Mouse (Mus musculus): ENCODE results near the gene Axdnd1.
"Not testable (repeated sequence)": the region's sequence is repeated elsewhere in the genome, so short reads cannot be mapped to it uniquely, and the experiment has no call there.

The Axdnd1 gene

DNA sequence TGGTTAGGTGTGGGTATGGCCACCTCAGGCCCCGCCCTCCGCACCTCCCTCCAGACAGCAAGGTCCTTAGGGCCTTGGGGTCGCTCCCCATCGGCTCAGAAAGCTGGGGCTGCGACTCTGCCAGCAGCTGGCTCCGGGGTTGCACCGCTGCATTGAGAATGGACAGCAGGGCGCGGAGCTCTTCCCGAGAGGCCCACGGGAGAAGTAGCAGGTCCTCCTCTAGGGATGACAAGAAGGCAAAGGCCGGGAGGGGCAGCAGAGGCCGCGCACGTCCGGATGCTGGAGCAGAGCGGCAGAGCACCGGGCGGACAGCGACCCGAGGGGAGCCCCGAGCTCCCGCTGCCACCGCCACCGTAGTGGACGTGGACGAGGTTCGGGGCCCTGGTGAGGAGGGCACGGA is 110.3 kb downstream of the Axdnd1 start, which contains the start of gene Nphs2:
Gene Nphs2 (plus strand): TSS at position 98 of the 400 bp plus-strand sequence.
- no peak for DNase-seq

DNA sequence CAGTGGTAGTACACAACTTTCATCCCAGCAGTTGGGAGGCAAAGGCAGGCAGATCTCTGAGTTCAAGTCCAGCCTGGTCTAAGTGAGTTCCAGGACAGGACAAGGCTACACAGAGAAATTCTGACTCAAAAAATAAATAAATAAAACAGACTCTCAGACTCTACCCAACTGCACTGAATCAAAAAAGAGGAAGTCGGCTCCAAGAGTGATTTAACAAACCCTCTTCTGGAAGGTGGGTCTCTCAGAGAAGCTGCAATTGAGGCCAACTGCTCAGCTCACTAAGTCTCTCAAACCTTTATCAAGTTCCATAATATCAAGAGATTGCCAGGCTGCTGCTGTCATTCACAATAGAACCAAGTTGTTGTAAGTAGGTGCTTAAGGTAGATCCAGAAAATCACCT is 112.4 kb downstream of the Axdnd1 start:
- DNase-seq = no peak

DNA sequence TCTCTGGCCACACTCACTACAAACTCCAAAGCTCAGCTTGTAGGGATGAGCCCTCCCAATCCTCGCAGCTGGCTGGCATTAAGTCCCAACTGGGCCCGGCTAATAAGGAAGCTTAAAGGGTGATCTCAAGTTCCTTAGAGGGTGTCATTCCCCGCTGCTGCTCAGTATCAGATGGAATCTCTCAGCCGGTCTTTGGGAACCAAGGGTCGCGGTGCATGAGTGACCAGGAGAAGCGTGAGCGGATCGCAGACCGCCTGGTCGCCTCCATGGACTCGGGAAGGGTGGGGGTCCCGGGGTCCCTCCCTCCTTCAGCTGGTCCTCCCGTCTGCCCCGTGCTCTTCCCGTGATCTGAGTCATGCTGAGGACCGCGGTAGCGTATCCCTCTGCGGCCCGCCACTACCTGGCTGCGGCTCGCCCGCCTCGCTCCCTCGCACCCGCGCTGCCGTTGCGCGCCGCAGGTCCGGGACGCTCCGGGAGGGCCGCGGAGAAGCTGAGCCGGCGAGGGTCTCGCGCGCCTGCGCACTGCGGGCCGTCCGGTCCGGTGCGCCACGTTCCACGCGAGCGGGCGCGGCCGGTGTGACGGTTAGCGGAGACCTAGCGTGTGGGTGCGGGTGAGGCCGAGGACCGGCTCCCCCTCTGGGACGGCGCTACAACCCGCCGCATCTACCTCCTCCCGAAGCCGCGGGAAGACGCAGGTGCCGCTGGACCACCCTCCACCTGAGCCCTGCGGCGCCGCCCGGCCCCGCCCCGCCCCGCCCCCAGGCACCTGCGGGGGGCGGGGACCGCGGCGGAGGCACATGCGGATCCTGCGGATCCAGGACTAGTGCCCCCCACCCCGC is 117.8 kb downstream of the Axdnd1 start, which contains the start of gene Tdrd5:
Gene Tdrd5 (minus strand): TSS at position 754 of the 839 bp plus-strand sequence.
- peak in 1 of 2 experiments; percentile 21 for DNase-seq

- no peak for DNase-seq
Observed at GRCm38 (mm10) chr1:156290016-156290415, 130.9 kb downstream of the Axdnd1 start.

- not testable (repeated sequence) for DNase-seq
Observed at GRCm38 (mm10) chr1:156289222-156289587, 131.8 kb downstream of the Axdnd1 start.

DNA sequence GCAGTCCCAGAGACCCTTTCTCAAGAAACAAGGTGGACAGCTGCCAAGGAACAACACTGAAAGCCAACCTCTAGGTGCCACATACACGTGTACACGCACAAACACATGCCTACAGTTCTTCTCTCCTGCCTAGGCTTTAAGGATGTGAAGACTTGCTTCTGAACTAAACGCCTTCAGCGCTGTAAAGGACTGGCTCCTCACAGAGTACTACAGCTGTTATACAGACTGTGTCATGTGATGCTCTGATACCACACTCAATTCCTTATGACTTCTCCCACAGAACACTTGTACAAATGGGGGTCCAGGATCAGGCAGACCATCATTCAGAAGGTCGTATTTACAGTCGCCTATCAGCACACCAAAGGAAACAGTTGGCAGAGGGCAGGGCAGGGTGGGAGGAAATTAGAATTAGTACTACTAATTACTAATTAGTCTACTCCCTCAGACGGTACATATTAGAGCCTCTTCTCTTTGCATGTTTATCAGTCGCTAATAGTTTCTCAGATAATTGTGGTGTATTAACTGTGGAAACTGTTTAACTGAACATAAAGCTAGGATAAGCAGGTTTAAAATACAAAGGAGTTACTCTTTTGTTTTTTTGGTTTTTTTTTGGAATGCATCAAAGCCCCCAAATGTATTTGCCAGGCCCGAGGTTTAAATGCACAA is 132.3 kb downstream of the Axdnd1 start:
- DNase-seq = no peak

GRCm38 (mm10) chr1:156285541-156285896 is 135.4 kb downstream of the Axdnd1 start:
- DNase-seq = no peak

DNA sequence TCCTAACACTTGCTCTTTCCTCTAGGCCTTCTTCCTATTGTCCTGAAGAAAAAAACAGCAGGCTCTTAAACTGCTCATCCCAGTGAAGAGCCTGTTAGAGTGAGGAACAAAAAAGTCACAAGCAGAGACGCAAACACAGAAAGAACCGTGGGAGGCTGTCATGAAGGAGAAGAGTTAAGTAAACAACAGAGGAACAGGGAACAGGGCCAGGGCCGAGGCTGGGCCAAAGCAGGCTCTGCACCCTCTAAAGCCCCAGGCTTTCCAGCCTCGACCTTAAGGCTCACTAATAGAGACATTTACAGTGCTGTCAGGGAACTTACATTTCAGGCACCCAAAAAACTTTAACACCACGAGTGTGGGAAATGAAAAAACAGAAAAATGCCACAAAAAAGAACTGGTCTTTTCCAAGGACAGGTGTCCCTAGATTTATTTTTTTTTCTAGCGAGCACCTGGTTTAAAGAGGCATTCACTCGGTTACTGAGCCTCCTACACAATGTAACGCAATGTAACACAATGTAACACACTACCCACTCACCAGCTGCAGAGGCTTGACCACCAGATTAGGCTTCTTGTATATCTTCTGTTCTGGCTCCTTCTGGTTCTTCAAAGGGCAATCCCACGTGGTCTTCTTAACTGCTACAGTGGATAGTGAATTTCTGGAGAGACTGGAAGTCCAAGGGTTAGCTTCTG is 136.0 kb downstream of the Axdnd1 start:
- DNase-seq = no peak

GRCm38 (mm10) chr1:156284207-156284606 is 136.8 kb downstream of the Axdnd1 start:
- DNase-seq = no peak

GRCm38 (mm10) chr1:156280131-156280530 is 140.8 kb downstream of the Axdnd1 start:
- DNase-seq = no peak

DNA sequence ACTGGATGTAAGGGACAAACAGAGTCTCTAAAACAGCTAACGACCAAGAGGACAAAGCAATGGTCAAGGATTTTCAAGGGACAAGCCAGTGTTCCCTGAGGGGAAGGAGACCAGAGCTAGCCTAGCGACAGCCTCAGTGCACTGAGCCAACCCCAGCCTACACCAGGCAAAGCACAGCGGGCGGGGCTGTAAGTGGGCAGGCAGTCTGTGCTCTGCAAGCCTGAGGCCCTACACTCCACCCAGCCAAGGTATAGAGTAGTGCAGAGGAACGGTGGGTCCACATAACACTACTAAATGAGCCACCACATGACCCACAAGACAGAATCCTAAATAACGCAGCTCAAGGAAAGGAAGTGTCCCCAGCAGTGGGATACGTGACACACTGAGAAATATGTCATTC is 147.3 kb downstream of the Axdnd1 start:
- no peak for DNase-seq
